19 mouse cellular contexts compared by ENCODE assay signal in genomic region chr5:110778263-110778662, GRCm38 (mm10). TPM values are rescaled to one million over a fixed set of nuclear protein-coding genes. Genes with fewer than 3 reads are reported as not detected.
DNase-seq lines count a peak whose midpoint lies in the region; ATAC-seq lines count a peak whose summit lies in the region.
"Had no signal": no experiment of that assay in that cellular context is flagged by ENCODE, and none has a peak within 500 bp of the region (broad histone marks: within the 10 kb centered on the region; RNA-seq: fewer than 3 reads in every experiment).

No protein-coding gene starts in this region.

- H3K27me3 ChIP-seq in forebrain, embryonic 11.5 days (ENCODE audit: control insufficient read depth, insufficient read depth, low read length), result no peaks in the 10 kb centered on the region
- H3K27me3 ChIP-seq in forebrain, embryonic 14.5 days (replicated peaks; ENCODE audit: control insufficient read depth, insufficient read depth, low read length), result no peaks in the 10 kb centered on the region
- H3K27me3 ChIP-seq in limb, embryonic 13.5 days, result no peaks in the 10 kb centered on the region
- no peaks in the 10 kb centered on the region for H3K27me3 ChIP-seq in limb, embryonic 10.5 days (ENCODE audit: low read depth, poor library complexity, severe bottlenecking)
- H3K27me3 ChIP-seq: CH12.LX; embryonic facial prominence, embryonic 15.5 days; heart, embryonic 12.5 days had no signal

- peaks cover 6% of the 10 kb centered on the region for H3K4me1 ChIP-seq in forebrain, embryonic 11.5 days (replicated peaks; ENCODE audit: control insufficient read depth, insufficient read depth, low read length)
- peaks cover 4% of the 10 kb centered on the region for H3K4me1 ChIP-seq in forebrain, embryonic 14.5 days (ENCODE audit: control insufficient read depth, insufficient read depth, low read length)
- H3K4me1 ChIP-seq in limb, embryonic 13.5 days, result peaks cover 21% of the 10 kb centered on the region
- H3K4me1 ChIP-seq in limb, embryonic 10.5 days, result peaks cover 19% of the 10 kb centered on the region

- WGBS in forebrain, embryonic 11.5 days, result 92% methylated on average over 12 of the region's 12 CpGs
- WGBS in forebrain, embryonic 14.5 days, result 89% methylated on average over 12 of the region's 12 CpGs
- WGBS in limb, embryonic 13.5 days, result 89% methylated on average over 12 of the region's 12 CpGs
- WGBS in limb, embryonic 10.5 days, result 93% methylated on average over 12 of the region's 12 CpGs

- no peak overlapping the region for H3K27ac ChIP-seq in forebrain, embryonic 11.5 days (ENCODE audit: low read depth, low read length)
- H3K27ac ChIP-seq in forebrain, embryonic 14.5 days (ENCODE audit: low read depth, low read length), result no peak overlapping the region
- no peak overlapping the region for H3K27ac ChIP-seq in limb, embryonic 13.5 days
- no peak overlapping the region for H3K27ac ChIP-seq in limb, embryonic 10.5 days
- H3K27ac ChIP-seq: embryonic facial prominence, embryonic 15.5 days; forebrain, embryonic 10.5 days; hindbrain, postnatal 0 days had no signal

- H3K9ac ChIP-seq in forebrain, embryonic 11.5 days (ENCODE audit: low read length), result no peak overlapping the region
- no peak overlapping the region for H3K9ac ChIP-seq in forebrain, embryonic 14.5 days (ENCODE audit: low read length)
- H3K9ac ChIP-seq in limb, embryonic 13.5 days, result no peak overlapping the region
- H3K9ac ChIP-seq: embryonic facial prominence, embryonic 15.5 days; heart, embryonic 12.5 days had no signal

- no peak overlapping the region for H3K4me2 ChIP-seq in forebrain, embryonic 11.5 days (ENCODE audit: low read depth, low read length, severe bottlenecking)
- no peak overlapping the region for H3K4me2 ChIP-seq in forebrain, embryonic 14.5 days (ENCODE audit: low read length)
- H3K4me2 ChIP-seq in limb, embryonic 13.5 days (replicated peaks), result 0 out of 2 replicates have a peak overlapping the region, but pooled peaks have one; percentile 88
- H3K4me2 ChIP-seq: embryonic facial prominence, embryonic 15.5 days had no signal

- DNase-seq in forebrain, embryonic 11.5 days (ENCODE audit: low spot score), result peak; percentile 47
- DNase-seq in forebrain, embryonic 14.5 days (ENCODE audit: low spot score), result no peak
- DNase-seq in limb, embryonic 10.5 days (ENCODE audit: low spot score), result no peak
- DNase-seq in testis, postnatal 10 days (ENCODE audit: low spot score), result peak; percentile 36
- DNase-seq in testis, postnatal 14 days (ENCODE audit: low spot score), result no peak
- no peak for DNase-seq in gastrocnemius, adult 18-20 months (ENCODE audit: low spot score)
- DNase-seq: adrenal gland, postnatal 14 days; cerebellum, adult 18-20 months; cerebellum, postnatal 14 days; embryo, embryonic 11 days; gastrocnemius, postnatal 14 days had no signal

- H3K36me3 ChIP-seq in forebrain, embryonic 11.5 days (ENCODE audit: control insufficient read depth, insufficient read depth, low read length), result peaks cover 6% of the 10 kb centered on the region; the same call in 1 of the 2 replicates
- H3K36me3 ChIP-seq in forebrain, embryonic 14.5 days (ENCODE audit: control insufficient read depth, insufficient read depth, low read length), result peaks cover 29% of the 10 kb centered on the region
- peaks cover 50% of the 10 kb centered on the region for H3K36me3 ChIP-seq in limb, embryonic 13.5 days
- peaks cover 55% of the 10 kb centered on the region for H3K36me3 ChIP-seq in limb, embryonic 10.5 days

- no peaks in the 10 kb centered on the region for H3K9me3 ChIP-seq in forebrain, embryonic 11.5 days (ENCODE audit: control insufficient read depth, low read length)
- no peaks in the 10 kb centered on the region for H3K9me3 ChIP-seq in forebrain, embryonic 14.5 days (replicated peaks; ENCODE audit: control insufficient read depth, low read length)
- no peaks in the 10 kb centered on the region for H3K9me3 ChIP-seq in limb, embryonic 13.5 days
- H3K9me3 ChIP-seq in limb, embryonic 10.5 days (replicated peaks), result no peaks in the 10 kb centered on the region
- H3K9me3 ChIP-seq: embryonic facial prominence, embryonic 15.5 days; forebrain, embryonic 10.5 days; heart, embryonic 12.5 days had no signal

- H3K4me3 ChIP-seq in forebrain, embryonic 11.5 days (ENCODE audit: low read depth, low read length), result no peak overlapping the region
- H3K4me3 ChIP-seq in forebrain, embryonic 14.5 days (ENCODE audit: low read depth, low read length), result no peak overlapping the region
- H3K4me3 ChIP-seq in limb, embryonic 13.5 days, result no peak overlapping the region
- H3K4me3 ChIP-seq in limb, embryonic 10.5 days, result no peak overlapping the region
- H3K4me3 ChIP-seq: embryonic facial prominence, embryonic 15.5 days; erythroblast, embryonic 14.5 days; heart, embryonic 12.5 days had no signal

- no peak for ATAC-seq in forebrain, embryonic 11.5 days (replicated peaks; ENCODE audit: low FRiP score)
- ATAC-seq in forebrain, embryonic 14.5 days, result no peak
- no peak for ATAC-seq in limb, embryonic 13.5 days (ENCODE audit: low FRiP score, low read depth)
- ATAC-seq: forebrain, embryonic 16.5 days; hindbrain, postnatal 0 days had no signal

RNA-seq across cellular contexts. Expression of gene Pus1, which starts 2.2 kb away (rescaled TPM):
- 23.2 and 23.5 TPM in 2 replicates for polyA plus RNA-seq in forebrain, embryonic 11.5 days (2014; fragmentation: Nextera tagmentation; extraction: Ambion mirVana)
- 13.8 and 14.9 TPM in 2 replicates for polyA plus RNA-seq in forebrain, embryonic 14.5 days (2014; fragmentation: Nextera tagmentation; extraction: Ambion mirVana)
- 33.0 and 33.5 TPM in 2 replicates for polyA plus RNA-seq in limb, embryonic 13.5 days (2015; fragmentation: Nextera tagmentation; extraction: Ambion mirVana)
- polyA plus RNA-seq in limb, embryonic 10.5 days (2016; fragmentation: Nextera tagmentation; extraction: Ambion mirVana), result 44.2 and 58.7 TPM in 2 replicates
- total RNA-seq in gastrocnemius, adult 18-20 months (2021), result 10 to 100 TPM; 10.7 to 11.4 TPM

RNA-seq across cellular contexts. Expression of gene Ep400, which starts 7.7 kb away (rescaled TPM):
- 59.0 and 76.8 TPM in 2 replicates for polyA plus RNA-seq in forebrain, embryonic 11.5 days (2014; fragmentation: Nextera tagmentation; extraction: Ambion mirVana)
- polyA plus RNA-seq in forebrain, embryonic 14.5 days (2014; fragmentation: Nextera tagmentation; extraction: Ambion mirVana), result 25.8 and 39.5 TPM in 2 replicates
- 45.6 and 58.6 TPM in 2 replicates for polyA plus RNA-seq in limb, embryonic 13.5 days (2015; fragmentation: Nextera tagmentation; extraction: Ambion mirVana)
- 60.8 and 64.0 TPM in 2 replicates for polyA plus RNA-seq in limb, embryonic 10.5 days (2016; fragmentation: Nextera tagmentation; extraction: Ambion mirVana)
- 10 to 100 TPM; 21.2 to 24.9 TPM for total RNA-seq in gastrocnemius, adult 18-20 months (2021)

RNA-seq across cellular contexts. Expression of gene Ulk1, which starts 31.6 kb away (rescaled TPM):
- polyA plus RNA-seq in forebrain, embryonic 11.5 days (2014; fragmentation: Nextera tagmentation; extraction: Ambion mirVana), result 39.4 and 42.8 TPM in 2 replicates
- 44.9 and 59.8 TPM in 2 replicates for polyA plus RNA-seq in forebrain, embryonic 14.5 days (2014; fragmentation: Nextera tagmentation; extraction: Ambion mirVana)
- polyA plus RNA-seq in limb, embryonic 13.5 days (2015; fragmentation: Nextera tagmentation; extraction: Ambion mirVana), result 21.5 and 22.8 TPM in 2 replicates
- 27.5 and 32.2 TPM in 2 replicates for polyA plus RNA-seq in limb, embryonic 10.5 days (2016; fragmentation: Nextera tagmentation; extraction: Ambion mirVana)
- 10 to 100 TPM; 57.4 to 66.1 TPM for total RNA-seq in gastrocnemius, adult 18-20 months (2021)

Comparison
In these comparisons a context has a peak if more than half of its experiments do, and no peak if none do; other contexts are left out.
1. DNase-seq: peak in forebrain, embryonic 11.5 days (single experiment) and testis, postnatal 10 days (single experiment); none in forebrain, embryonic 14.5 days (single experiment), limb, embryonic 10.5 days (single experiment), testis, postnatal 14 days (single experiment) and gastrocnemius, adult 18-20 months (single experiment).